Mouse (Mus musculus) myocyte (in vitro differentiated cells): ENCODE results near the gene Zmynd12. TPM values are rescaled to one million over a fixed set of nuclear protein-coding genes. Genes with fewer than 3 reads are reported as not detected.

Experiments
- H3K27me3 ChIP-seq: one replicate; pipeline ENCODE4 v1.6.1; 2011; ENCODE audit not compliant: control insufficient read depth, insufficient read depth, insufficient read length
- H3K36me3 ChIP-seq: one replicate; pipeline ENCODE4 v1.6.1; 2011; ENCODE audit not compliant: control insufficient read depth, insufficient read depth
- H3K4me2 ChIP-seq: one replicate; pipeline ENCODE4 v1.6.1; 2011; ENCODE audit warnings: low read depth, control low read depth
- H3K4me3 ChIP-seq: one replicate; pipeline ENCODE4 v1.5.1; 2011; ENCODE audit warnings: mild to moderate bottlenecking, control low read depth, moderate library complexity
- H3K79me2 ChIP-seq: one replicate; pipeline ENCODE4 v1.6.1; 2011; ENCODE audit not compliant: control insufficient read depth, insufficient read depth
- H3ac ChIP-seq: one replicate; pipeline ENCODE4 v1.6.1; 2011; ENCODE audit not compliant: control insufficient read depth, insufficient read length
- CEBPB ChIP-seq: IDR thresholded peaks from 2 replicates; pipeline ENCODE4 v1.6.1; 2011; ENCODE audit warnings: mild to moderate bottlenecking, moderate library complexity; ENCODE audit not compliant: poor library complexity, insufficient read depth, severe bottlenecking
- E2F4 ChIP-seq: IDR thresholded peaks from one replicate; pipeline ENCODE4 v1.6.1; 2011; ENCODE audit warnings: mild to moderate bottlenecking, control low read depth, moderate library complexity; ENCODE audit not compliant: insufficient read depth
- MAX ChIP-seq: IDR thresholded peaks from one replicate; pipeline ENCODE4 v1.6.1; 2011; ENCODE audit warnings: low read depth, mild to moderate bottlenecking, control low read depth
- MYOD1 ChIP-seq, 3 experiments: IDR thresholded peaks; one replicate each; pipeline ENCODE4 v1.6.1; 2011; ENCODE audit warnings: control low read depth in 2 of 3, low read depth in 2 of 3, mild to moderate bottlenecking in 2 of 3, moderate library complexity in 1 of 3; ENCODE audit not compliant: insufficient read length in 2 of 3, control insufficient read depth in 1 of 3
- MYOG ChIP-seq, 3 experiments: IDR thresholded peaks; one replicate each; pipeline ENCODE4 v1.6.1; 2011; ENCODE audit warnings: control low read depth in 2 of 3, low read depth in 2 of 3, mild to moderate bottlenecking in 2 of 3; ENCODE audit not compliant: insufficient read length in 2 of 3, control insufficient read depth in 1 of 3, insufficient read depth in 1 of 3
- POLR2A ChIP-seq: IDR thresholded peaks from one replicate; pipeline ENCODE4 v1.6.1; 2011; ENCODE audit warnings: low read depth, mild to moderate bottlenecking, control low read depth, moderate library complexity; ENCODE audit not compliant: insufficient read length
- POLR2AphosphoS2 ChIP-seq: IDR thresholded peaks from one replicate; pipeline ENCODE4 v1.6.1; 2011; ENCODE audit warnings: low read depth, control low read depth; ENCODE audit not compliant: insufficient read length
- REST ChIP-seq: IDR thresholded peaks from one replicate; pipeline ENCODE4 v1.6.1; 2011; ENCODE audit warnings: mild to moderate bottlenecking, control low read depth, moderate library complexity; ENCODE audit not compliant: insufficient read depth, insufficient read length
- SRF ChIP-seq: IDR thresholded peaks from one replicate; pipeline ENCODE4 v1.6.1; 2011; ENCODE audit warnings: low read depth; ENCODE audit not compliant: control insufficient read depth, insufficient read length
- TCF12 ChIP-seq: IDR thresholded peaks from one replicate; pipeline ENCODE4 v1.6.1; 2011; ENCODE audit warnings: mild to moderate bottlenecking, control low read depth; ENCODE audit not compliant: poor library complexity, insufficient read depth, severe bottlenecking
- TCF3 ChIP-seq: IDR thresholded peaks from one replicate; pipeline ENCODE4 v1.6.1; 2011; ENCODE audit warnings: low read depth, control low read depth; ENCODE audit not compliant: insufficient read length
- USF1 ChIP-seq: IDR thresholded peaks from one replicate; pipeline ENCODE4 v1.6.1; 2011; ENCODE audit warnings: low read depth, mild to moderate bottlenecking, control low read depth, moderate library complexity
- polyA plus RNA-seq: library from polyadenylated mRNA; unstranded; fragments of >200 nt; fragmentation: generic; extraction: Trizol; gene quantifications from one replicate; pipeline ENCODE4 v1.2.1, GENCODE M21; 2012; ENCODE audit warnings: missing spikeins

Gene Zmynd12
- polyA plus RNA-seq, 1 experiment: 0.05 TPM

DNA sequence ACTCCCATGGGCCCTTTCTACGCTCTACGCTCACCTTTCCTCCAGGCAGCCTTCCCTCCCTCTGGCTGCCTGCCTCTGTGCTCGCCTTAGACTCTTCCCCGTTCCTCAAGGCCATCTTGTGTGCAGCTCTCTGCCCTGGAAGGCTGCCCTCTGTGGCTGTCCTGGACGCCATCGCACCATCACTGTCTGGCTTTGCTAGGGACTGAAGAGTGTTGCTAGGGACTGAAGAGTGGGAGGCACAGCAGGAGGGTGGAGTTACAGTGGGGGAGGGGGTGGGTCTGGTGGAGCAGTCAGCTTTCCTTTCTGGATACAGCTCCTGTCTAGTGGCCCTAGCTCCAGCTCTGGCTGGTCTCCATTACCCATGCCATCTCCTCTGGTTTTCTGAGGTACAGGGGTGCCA, 19.9 kb downstream of the Zmynd12 start:
- Histone ChIP-seq H3K27me3 (no peaks in the 10 kb centered on the region), H3K4me3 (no peak overlapping the region), H3K79me2 (no peaks in the 10 kb centered on the region), H3ac (no peak overlapping the region), H3K4me2 (no peak overlapping the region), H3K36me3 (no peaks in the 10 kb centered on the region)
- no peak for TF ChIP-seq MYOG (IDR thresholded peaks at IDR 0.05; ENCODE audit: control insufficient read depth in 1 of 3, insufficient read depth in 1 of 3, insufficient read length in 2 of 3, low read depth in 2 of 3)
- no peak for TF ChIP-seq TCF12
- TF ChIP-seq REST: no peak
- TF ChIP-seq CEBPB: no peak
- no peak for TF ChIP-seq POLR2A
- no peak for TF ChIP-seq TCF3
- no peak for TF ChIP-seq E2F4
- TF ChIP-seq SRF: no peak
- no peak for TF ChIP-seq POLR2AphosphoS2
- no peak for TF ChIP-seq USF1
- no peak for TF ChIP-seq MAX
- no peak for TF ChIP-seq MYOD1 (IDR thresholded peaks at IDR 0.05; ENCODE audit: control insufficient read depth in 1 of 3, insufficient read length in 2 of 3, low read depth in 2 of 3)

DNA sequence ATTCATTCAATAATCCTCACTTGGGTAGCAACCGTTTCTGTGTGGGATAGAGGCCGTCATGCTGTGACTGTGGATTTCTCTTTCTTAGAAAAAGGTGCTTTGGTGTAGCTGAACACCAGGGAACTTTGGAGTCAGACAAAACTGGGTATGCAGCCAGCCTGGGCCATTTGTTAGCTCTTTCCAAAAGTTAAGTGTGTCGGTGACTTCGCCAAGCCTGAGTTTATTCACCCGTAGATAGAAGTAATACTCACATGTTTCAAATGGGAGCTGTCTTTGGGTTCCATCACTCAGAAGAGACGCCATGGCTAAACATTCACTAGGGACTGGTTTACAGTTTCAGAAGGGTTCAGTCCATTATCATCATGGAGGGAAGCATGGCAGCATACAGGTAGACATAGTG, 24.6 kb downstream of the Zmynd12 start:
- Histone ChIP-seq H3K36me3 (no peaks in the 10 kb centered on the region), H3K4me3 (no peak overlapping the region), H3K27me3 (peaks cover 8% of the 10 kb centered on the region), H3K79me2 (no peaks in the 10 kb centered on the region), H3K4me2 (no peak overlapping the region), H3ac (no peak overlapping the region)
- TF ChIP-seq MYOD1 (IDR thresholded peaks at IDR 0.05; ENCODE audit: control insufficient read depth in 1 of 3, insufficient read length in 2 of 3, low read depth in 2 of 3) (no peak), SRF (no peak), REST (no peak), POLR2AphosphoS2 (no peak), TCF12 (no peak), CEBPB (no peak), E2F4 (no peak), POLR2A (no peak), MYOG (IDR thresholded peaks at IDR 0.05; ENCODE audit: control insufficient read depth in 1 of 3, insufficient read depth in 1 of 3, insufficient read length in 2 of 3, low read depth in 2 of 3) (no peak), TCF3 (no peak), USF1 (no peak), MAX (no peak)

- no peaks in the 10 kb centered on the region for H3K36me3 ChIP-seq
- H3K4me3 ChIP-seq: no peak overlapping the region
- no peaks in the 10 kb centered on the region for H3K79me2 ChIP-seq
- no peak for TF ChIP-seq USF1
- TF ChIP-seq SRF: no peak
- TF ChIP-seq MYOD1 (IDR thresholded peaks at IDR 0.05; ENCODE audit: control insufficient read depth in 1 of 3, insufficient read length in 2 of 3, low read depth in 2 of 3): no peak
- TF ChIP-seq CEBPB: no peak
- no peak for TF ChIP-seq POLR2AphosphoS2
- no peak for TF ChIP-seq MYOG (IDR thresholded peaks at IDR 0.05; ENCODE audit: control insufficient read depth in 1 of 3, insufficient read depth in 1 of 3, insufficient read length in 2 of 3, low read depth in 2 of 3)
- no peak overlapping the region for H3ac ChIP-seq
- no peak overlapping the region for H3K4me2 ChIP-seq
- H3K27me3 ChIP-seq: peaks cover 8% of the 10 kb centered on the region
Measured at GRCm38 (mm10) chr4:119447786-119448185, 25.2 kb downstream of the Zmynd12 start.

- Histone ChIP-seq H3K36me3 (no peaks in the 10 kb centered on the region), H3ac (no peak overlapping the region), H3K79me2 (no peaks in the 10 kb centered on the region), H3K27me3 (peaks cover 8% of the 10 kb centered on the region), H3K4me2 (no peak overlapping the region), H3K4me3 (no peak overlapping the region)
- TF ChIP-seq CEBPB: no peak
- no peak for TF ChIP-seq SRF
- TF ChIP-seq POLR2AphosphoS2: no peak
- TF ChIP-seq MYOG (IDR thresholded peaks at IDR 0.05; ENCODE audit: control insufficient read depth in 1 of 3, insufficient read depth in 1 of 3, insufficient read length in 2 of 3, low read depth in 2 of 3): no peak
- TF ChIP-seq MAX: no peak
- TF ChIP-seq TCF12: no peak
- TF ChIP-seq POLR2A: no peak
- TF ChIP-seq TCF3: no peak
- no peak for TF ChIP-seq MYOD1 (IDR thresholded peaks at IDR 0.05; ENCODE audit: control insufficient read depth in 1 of 3, insufficient read length in 2 of 3, low read depth in 2 of 3)
- TF ChIP-seq E2F4: no peak
Measured at GRCm38 (mm10) chr4:119450436-119450835, 27.8 kb downstream of the Zmynd12 start.

DNA sequence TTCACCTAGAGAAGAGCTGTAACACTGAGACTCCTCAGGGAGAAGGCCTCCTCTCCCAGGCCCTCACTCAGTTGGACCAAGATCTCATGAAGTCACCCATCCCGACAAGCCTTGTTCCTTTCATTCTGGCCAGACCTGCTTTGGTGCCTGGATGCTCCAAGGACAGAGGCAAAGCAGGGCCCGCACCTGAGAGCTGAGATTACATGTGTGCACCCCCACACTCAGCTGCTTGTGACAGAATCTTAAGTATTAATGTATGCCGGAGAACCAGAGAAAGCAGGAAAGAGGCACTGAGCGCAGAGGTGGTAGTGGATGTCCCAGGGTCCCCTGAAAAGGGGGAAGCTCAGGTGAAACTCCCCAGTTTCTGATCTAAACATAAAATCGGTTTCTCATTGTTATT, 30.5 kb downstream of the Zmynd12 start:
- peaks cover 8% of the 10 kb centered on the region for H3K27me3 ChIP-seq
- H3K79me2 ChIP-seq: no peaks in the 10 kb centered on the region
- no peak for TF ChIP-seq USF1
- TF ChIP-seq MYOG (IDR thresholded peaks at IDR 0.05; ENCODE audit: control insufficient read depth in 1 of 3, insufficient read depth in 1 of 3, insufficient read length in 2 of 3, low read depth in 2 of 3): no peak
- TF ChIP-seq MYOD1 (IDR thresholded peaks at IDR 0.05; ENCODE audit: control insufficient read depth in 1 of 3, insufficient read length in 2 of 3, low read depth in 2 of 3): no peak
- TF ChIP-seq CEBPB: no peak
- no peak for TF ChIP-seq REST
- no peak for TF ChIP-seq E2F4
- no peak for TF ChIP-seq TCF12
- no peak for TF ChIP-seq MAX
- no peak for TF ChIP-seq SRF
- TF ChIP-seq TCF3: no peak
- TF ChIP-seq POLR2A: no peak
- no peak for TF ChIP-seq POLR2AphosphoS2
- H3K4me2 ChIP-seq: no peak overlapping the region
- H3K4me3 ChIP-seq: no peak overlapping the region
- H3ac ChIP-seq: no peak overlapping the region
- no peaks in the 10 kb centered on the region for H3K36me3 ChIP-seq
